Mouse (Mus musculus) myocyte (in vitro differentiated cells): ENCODE results near the gene Prkd3. TPM values are rescaled to one million over a fixed set of nuclear protein-coding genes. Genes with fewer than 3 reads are reported as not detected.

Experiments
- H3K27me3 ChIP-seq: one replicate; pipeline ENCODE4 v1.6.1; 2011; ENCODE audit not compliant: control insufficient read depth, insufficient read depth, insufficient read length
- H3K36me3 ChIP-seq: one replicate; pipeline ENCODE4 v1.6.1; 2011; ENCODE audit not compliant: control insufficient read depth, insufficient read depth
- H3K4me2 ChIP-seq: one replicate; pipeline ENCODE4 v1.6.1; 2011; ENCODE audit warnings: low read depth, control low read depth
- H3K4me3 ChIP-seq: one replicate; pipeline ENCODE4 v1.5.1; 2011; ENCODE audit warnings: mild to moderate bottlenecking, control low read depth, moderate library complexity
- H3K79me2 ChIP-seq: one replicate; pipeline ENCODE4 v1.6.1; 2011; ENCODE audit not compliant: control insufficient read depth, insufficient read depth
- H3ac ChIP-seq: one replicate; pipeline ENCODE4 v1.6.1; 2011; ENCODE audit not compliant: control insufficient read depth, insufficient read length
- CEBPB ChIP-seq: IDR thresholded peaks from 2 replicates; pipeline ENCODE4 v1.6.1; 2011; ENCODE audit warnings: mild to moderate bottlenecking, moderate library complexity; ENCODE audit not compliant: poor library complexity, insufficient read depth, severe bottlenecking
- E2F4 ChIP-seq: IDR thresholded peaks from one replicate; pipeline ENCODE4 v1.6.1; 2011; ENCODE audit warnings: mild to moderate bottlenecking, control low read depth, moderate library complexity; ENCODE audit not compliant: insufficient read depth
- MAX ChIP-seq: IDR thresholded peaks from one replicate; pipeline ENCODE4 v1.6.1; 2011; ENCODE audit warnings: low read depth, mild to moderate bottlenecking, control low read depth
- MYOD1 ChIP-seq, 3 experiments: IDR thresholded peaks; one replicate each; pipeline ENCODE4 v1.6.1; 2011; ENCODE audit warnings: control low read depth in 2 of 3, low read depth in 2 of 3, mild to moderate bottlenecking in 2 of 3, moderate library complexity in 1 of 3; ENCODE audit not compliant: insufficient read length in 2 of 3, control insufficient read depth in 1 of 3
- MYOG ChIP-seq, 3 experiments: IDR thresholded peaks; one replicate each; pipeline ENCODE4 v1.6.1; 2011; ENCODE audit warnings: control low read depth in 2 of 3, low read depth in 2 of 3, mild to moderate bottlenecking in 2 of 3; ENCODE audit not compliant: insufficient read length in 2 of 3, control insufficient read depth in 1 of 3, insufficient read depth in 1 of 3
- POLR2A ChIP-seq: IDR thresholded peaks from one replicate; pipeline ENCODE4 v1.6.1; 2011; ENCODE audit warnings: low read depth, mild to moderate bottlenecking, control low read depth, moderate library complexity; ENCODE audit not compliant: insufficient read length
- POLR2AphosphoS2 ChIP-seq: IDR thresholded peaks from one replicate; pipeline ENCODE4 v1.6.1; 2011; ENCODE audit warnings: low read depth, control low read depth; ENCODE audit not compliant: insufficient read length
- REST ChIP-seq: IDR thresholded peaks from one replicate; pipeline ENCODE4 v1.6.1; 2011; ENCODE audit warnings: mild to moderate bottlenecking, control low read depth, moderate library complexity; ENCODE audit not compliant: insufficient read depth, insufficient read length
- SRF ChIP-seq: IDR thresholded peaks from one replicate; pipeline ENCODE4 v1.6.1; 2011; ENCODE audit warnings: low read depth; ENCODE audit not compliant: control insufficient read depth, insufficient read length
- TCF12 ChIP-seq: IDR thresholded peaks from one replicate; pipeline ENCODE4 v1.6.1; 2011; ENCODE audit warnings: mild to moderate bottlenecking, control low read depth; ENCODE audit not compliant: poor library complexity, insufficient read depth, severe bottlenecking
- TCF3 ChIP-seq: IDR thresholded peaks from one replicate; pipeline ENCODE4 v1.6.1; 2011; ENCODE audit warnings: low read depth, control low read depth; ENCODE audit not compliant: insufficient read length
- USF1 ChIP-seq: IDR thresholded peaks from one replicate; pipeline ENCODE4 v1.6.1; 2011; ENCODE audit warnings: low read depth, mild to moderate bottlenecking, control low read depth, moderate library complexity
- polyA plus RNA-seq: library from polyadenylated mRNA; unstranded; fragments of >200 nt; fragmentation: generic; extraction: Trizol; gene quantifications from one replicate; pipeline ENCODE4 v1.2.1, GENCODE M21; 2012; ENCODE audit warnings: missing spikeins

Gene Prkd3
- polyA plus RNA-seq, 1 experiment: 11.4 TPM

GRCm38 (mm10) chr17:78951225-78951624 lies 69.4 kb downstream of the Prkd3 start:
- Histone ChIP-seq H3K36me3 (peaks cover 25% of the 10 kb centered on the region), H3K27me3 (no peaks in the 10 kb centered on the region), H3K79me2 (no peaks in the 10 kb centered on the region), H3K4me2 (no peak overlapping the region), H3ac (no peak overlapping the region), H3K4me3 (no peak overlapping the region)
- TF ChIP-seq MYOD1 (IDR thresholded peaks at IDR 0.05; ENCODE audit: control insufficient read depth in 1 of 3, insufficient read length in 2 of 3, low read depth in 2 of 3) (no peak), TCF12 (no peak), E2F4 (no peak), MAX (no peak), CEBPB (no peak), SRF (no peak), POLR2AphosphoS2 (no peak), USF1 (no peak), POLR2A (no peak), MYOG (IDR thresholded peaks at IDR 0.05; ENCODE audit: control insufficient read depth in 1 of 3, insufficient read depth in 1 of 3, insufficient read length in 2 of 3, low read depth in 2 of 3) (no peak), TCF3 (no peak), REST (no peak)

GRCm38 (mm10) chr17:78942579-78942978 lies 78.0 kb downstream of the Prkd3 start:
- H3K79me2 ChIP-seq: no peaks in the 10 kb centered on the region
- H3ac ChIP-seq: no peak overlapping the region
- no peak overlapping the region for H3K4me3 ChIP-seq
- no peak overlapping the region for H3K4me2 ChIP-seq
- no peak for TF ChIP-seq TCF3
- TF ChIP-seq REST: no peak
- no peak for TF ChIP-seq TCF12
- TF ChIP-seq MAX: no peak
- TF ChIP-seq E2F4: no peak
- TF ChIP-seq SRF: no peak
- no peak for TF ChIP-seq MYOG (IDR thresholded peaks at IDR 0.05; ENCODE audit: control insufficient read depth in 1 of 3, insufficient read depth in 1 of 3, insufficient read length in 2 of 3, low read depth in 2 of 3)
- no peak for TF ChIP-seq USF1
- TF ChIP-seq MYOD1 (IDR thresholded peaks at IDR 0.05; ENCODE audit: control insufficient read depth in 1 of 3, insufficient read length in 2 of 3, low read depth in 2 of 3): no peak
- TF ChIP-seq POLR2A: no peak
- no peak for TF ChIP-seq POLR2AphosphoS2
- no peak for TF ChIP-seq CEBPB
- no peaks in the 10 kb centered on the region for H3K27me3 ChIP-seq
- peaks cover 3% of the 10 kb centered on the region for H3K36me3 ChIP-seq

DNA sequence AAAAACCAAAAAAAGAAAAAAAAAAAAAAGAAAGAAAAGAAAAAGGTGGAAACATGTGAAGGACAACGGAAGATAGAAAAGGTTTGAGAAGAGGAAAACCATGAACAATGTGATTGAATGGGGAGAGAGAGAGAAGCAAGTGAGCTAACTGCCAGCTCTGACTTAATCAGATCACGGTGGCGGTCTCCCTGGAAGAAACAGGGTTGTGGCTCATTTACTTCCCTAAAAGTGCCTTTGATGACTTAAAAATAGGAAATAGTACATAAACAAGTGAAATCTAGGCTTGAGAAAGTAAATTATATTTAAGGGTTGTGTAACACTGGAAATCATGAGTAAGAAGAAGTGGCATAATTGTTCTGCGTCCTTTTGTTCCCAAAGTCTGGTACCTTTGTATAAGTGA lies 81.7 kb downstream of the Prkd3 start:
- Histone ChIP-seq H3K4me3 (no peak overlapping the region), H3K27me3 (no peaks in the 10 kb centered on the region), H3K79me2 (peaks cover 26% of the 10 kb centered on the region), H3K36me3 (peaks cover 9% of the 10 kb centered on the region), H3ac (no peak overlapping the region), H3K4me2 (no peak overlapping the region)
- TF ChIP-seq TCF12 (no peak), REST (no peak), POLR2AphosphoS2 (no peak), MYOD1 (IDR thresholded peaks at IDR 0.05; ENCODE audit: control insufficient read depth in 1 of 3, insufficient read length in 2 of 3, low read depth in 2 of 3) (no peak), MYOG (IDR thresholded peaks at IDR 0.05; ENCODE audit: control insufficient read depth in 1 of 3, insufficient read depth in 1 of 3, insufficient read length in 2 of 3, low read depth in 2 of 3) (no peak), POLR2A (no peak), E2F4 (no peak), USF1 (no peak), CEBPB (no peak)

- no peaks in the 10 kb centered on the region for H3K27me3 ChIP-seq
- peak overlapping the region; percentile 8 for H3ac ChIP-seq
- peaks cover 9% of the 10 kb centered on the region for H3K36me3 ChIP-seq
- H3K4me3 ChIP-seq: peak overlapping the region; percentile 98
- H3K4me2 ChIP-seq: peak overlapping the region; percentile 87
- H3K79me2 ChIP-seq: peaks cover 30% of the 10 kb centered on the region
- TF ChIP-seq MAX (no peak), MYOD1 (IDR thresholded peaks at IDR 0.05; ENCODE audit: control insufficient read depth in 1 of 3, insufficient read length in 2 of 3, low read depth in 2 of 3) (no peak), SRF (no peak), CEBPB (no peak), POLR2AphosphoS2 (no peak), REST (no peak), TCF3 (no peak), MYOG (IDR thresholded peaks at IDR 0.05; ENCODE audit: control insufficient read depth in 1 of 3, insufficient read depth in 1 of 3, insufficient read length in 2 of 3, low read depth in 2 of 3) (no peak), E2F4 (no peak), POLR2A (no peak), TCF12 (no peak), USF1 (no peak)
Observed at GRCm38 (mm10) chr17:78937229-78937853, 83.3 kb downstream of the Prkd3 start.
